Mouse (Mus musculus): ENCODE measurements around the gene Izumo1r.

Gene Izumo1r

DNA sequence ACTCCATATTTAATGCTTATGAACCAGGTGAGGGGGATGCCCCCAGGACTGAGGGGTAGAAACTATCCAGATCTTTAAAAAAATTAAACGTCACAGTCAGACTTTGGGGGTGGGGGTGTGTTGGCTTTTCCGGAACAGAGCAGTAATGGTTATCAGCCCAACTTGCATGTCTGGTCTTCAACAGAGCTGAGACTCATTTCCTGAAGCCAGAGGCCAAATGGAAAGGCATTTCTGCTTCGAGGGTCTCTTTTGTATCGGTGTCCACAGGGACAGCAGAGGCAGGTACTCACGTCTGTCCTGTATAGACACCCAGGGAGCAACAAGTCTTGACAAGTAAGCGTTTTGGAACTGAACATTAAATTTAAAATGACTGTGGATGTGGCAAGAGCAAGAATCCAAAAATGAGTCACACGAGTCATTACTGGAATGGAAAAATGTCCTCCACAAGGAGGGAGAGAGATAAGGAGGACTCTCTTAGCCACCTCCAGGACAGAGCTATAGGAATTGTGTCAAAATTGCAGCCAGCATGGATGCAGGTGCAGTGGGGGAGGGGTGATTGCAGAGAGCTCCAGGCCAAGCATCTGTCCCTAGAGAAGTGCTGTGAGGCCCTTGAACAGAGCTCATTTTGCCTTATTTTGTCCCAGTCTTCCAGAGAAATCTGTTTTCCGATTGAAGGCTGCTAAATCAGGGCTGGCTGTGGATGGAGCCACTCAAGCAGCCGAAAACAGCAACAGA, 1.2 kb upstream of the Izumo1r start:
- peak; percentile 66 for DNase-seq (ENCODE audit: low read depth, low spot score)

GRCm38 (mm10) chr9:14903006-14903405, 743 bp downstream of the Izumo1r start:
- peak; percentile 54 for DNase-seq (ENCODE audit: low read depth, low spot score)

- peak; percentile 71 for DNase-seq (ENCODE audit: low read depth, low spot score)
Measured at GRCm38 (mm10) chr9:14902416-14902815, 1.3 kb downstream of the Izumo1r start.

DNA sequence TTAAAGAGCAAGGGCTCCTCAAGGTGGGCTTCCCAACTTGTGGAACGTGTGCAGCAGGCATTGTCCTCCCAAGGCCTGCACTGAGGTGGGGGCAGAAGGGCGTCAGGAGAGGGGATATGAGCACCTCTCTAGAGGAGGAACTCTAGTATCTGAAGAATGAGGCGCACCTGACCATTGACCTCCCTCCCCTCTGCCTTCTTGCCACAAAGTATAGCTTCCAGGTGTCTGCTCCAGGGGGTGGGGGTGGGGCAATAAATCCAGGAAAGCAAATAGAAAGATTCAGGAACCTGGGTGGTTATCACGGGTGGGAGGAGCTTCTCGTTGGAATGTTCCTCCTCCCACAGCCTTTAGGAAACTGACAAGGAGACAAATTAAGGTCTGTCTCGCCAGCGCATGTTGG, 2.0 kb downstream of the Izumo1r start:
- peak; percentile 31 for DNase-seq (ENCODE audit: low read depth, low spot score)

- DNase-seq (ENCODE audit: low read depth, low spot score) = no peak
Measured at GRCm38 (mm10) chr9:14897102-14897501, 6.6 kb downstream of the Izumo1r start.

- DNase-seq (ENCODE audit: low read depth, low spot score) = peak; percentile 53
Measured at GRCm38 (mm10) chr9:14895237-14895835, 8.4 kb downstream of the Izumo1r start.

DNA sequence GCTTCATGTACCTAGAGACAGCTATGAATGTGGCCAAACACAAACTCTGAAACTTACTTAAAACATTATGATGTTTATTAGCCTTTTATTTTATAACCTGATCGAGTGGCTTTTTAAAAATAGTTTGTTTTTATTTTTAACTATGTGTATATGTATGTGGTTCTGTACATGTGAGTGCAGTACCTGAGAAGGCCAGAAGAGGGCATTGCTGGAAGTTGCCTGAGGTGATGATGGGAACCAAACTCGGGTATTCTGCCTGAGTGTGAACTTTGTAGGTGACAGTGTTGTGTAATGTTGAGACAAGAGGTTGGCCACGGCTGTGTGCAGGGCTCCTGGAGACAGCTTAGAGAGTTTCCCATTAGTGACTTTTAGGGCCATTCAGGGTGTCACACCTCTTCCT, 9.1 kb downstream of the Izumo1r start:
- peak; percentile 72 for DNase-seq (ENCODE audit: low read depth, low spot score)

- DNase-seq (ENCODE audit: low read depth, low spot score) = no peak
Measured at GRCm38 (mm10) chr9:14893388-14893787, 10.4 kb downstream of the Izumo1r start.

DNA sequence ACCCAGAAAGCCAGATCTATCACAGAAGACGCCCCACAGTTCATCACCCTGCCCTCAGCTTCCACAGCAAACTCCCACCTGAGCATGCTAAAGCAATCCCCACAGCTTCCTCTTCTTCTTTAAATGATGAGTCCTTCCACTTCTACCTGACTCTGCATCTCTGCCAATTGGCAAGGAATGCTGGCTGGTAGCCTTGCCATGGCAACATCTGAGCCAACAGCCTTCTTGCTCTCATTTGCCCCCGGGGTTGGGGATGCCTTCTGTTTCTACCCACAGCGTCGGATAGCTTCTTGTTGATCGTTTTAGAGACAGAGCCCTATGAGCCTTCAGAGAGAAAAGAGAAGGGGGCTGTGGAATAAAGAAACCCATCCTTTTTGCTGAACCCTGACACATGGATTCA, 11.9 kb downstream of the Izumo1r start:
- no peak for DNase-seq (ENCODE audit: low read depth, low spot score)

GRCm38 (mm10) chr9:14890699-14891098, 13.1 kb downstream of the Izumo1r start:
- no peak for DNase-seq (ENCODE audit: low read depth, low spot score)

DNA sequence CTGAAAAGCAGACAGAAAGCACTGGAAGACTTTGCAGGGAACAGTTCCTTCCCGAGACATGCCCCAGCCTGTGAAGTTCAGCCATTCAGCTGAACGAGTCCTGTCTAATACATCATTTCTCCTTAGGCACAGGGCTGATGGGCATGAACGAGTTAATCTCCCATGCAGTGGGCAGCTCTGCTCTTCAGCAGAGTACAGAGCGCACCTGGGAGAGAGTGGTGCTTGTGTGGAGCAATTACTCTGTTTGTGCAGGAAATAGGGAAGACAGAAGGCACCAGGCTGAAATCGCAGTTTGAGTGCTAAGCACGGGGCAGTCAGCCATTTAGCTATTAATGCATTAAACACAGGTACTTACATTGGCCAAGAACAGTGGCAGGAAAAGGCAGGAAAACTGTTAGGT, 15.1 kb downstream of the Izumo1r start:
- no peak for DNase-seq (ENCODE audit: low read depth, low spot score)

DNA sequence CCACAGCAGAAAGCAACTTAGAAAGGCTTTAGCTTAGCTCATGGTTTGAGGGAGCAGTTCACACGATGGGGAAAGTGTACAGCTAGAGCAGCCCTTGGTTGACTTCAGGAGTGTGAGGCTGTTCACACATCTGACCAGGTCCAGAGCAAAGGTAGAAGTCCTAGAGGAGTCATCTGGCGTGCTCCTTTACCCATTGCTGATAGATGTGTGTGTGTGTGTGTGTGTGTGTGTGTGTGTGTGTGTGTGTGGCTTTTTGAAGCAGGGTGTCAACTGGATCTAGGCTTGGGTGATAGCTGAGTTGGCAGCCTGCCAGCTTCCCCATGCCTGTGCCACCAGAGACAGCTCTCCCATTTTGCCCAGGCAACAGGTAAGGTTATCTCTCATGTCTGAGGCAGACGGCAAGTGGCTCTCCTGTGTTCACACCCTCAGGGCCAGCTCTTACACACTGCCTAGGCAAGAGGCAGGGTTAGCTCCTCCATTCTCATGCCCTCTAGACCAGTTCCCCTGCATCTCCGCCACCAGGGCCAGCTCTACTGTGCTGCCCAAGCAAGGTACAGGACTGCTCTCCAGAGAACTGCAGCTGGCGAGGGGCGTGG, 15.9 kb downstream of the Izumo1r start:
- peak; percentile 55 for DNase-seq (ENCODE audit: low read depth, low spot score)

GRCm38 (mm10) chr9:14885954-14886353, 17.8 kb downstream of the Izumo1r start:
- DNase-seq (ENCODE audit: low read depth, low spot score) = no peak

- peak; percentile 71 for DNase-seq (ENCODE audit: low read depth, low spot score)
Measured at GRCm38 (mm10) chr9:14885151-14885550, 18.6 kb downstream of the Izumo1r start.

DNA sequence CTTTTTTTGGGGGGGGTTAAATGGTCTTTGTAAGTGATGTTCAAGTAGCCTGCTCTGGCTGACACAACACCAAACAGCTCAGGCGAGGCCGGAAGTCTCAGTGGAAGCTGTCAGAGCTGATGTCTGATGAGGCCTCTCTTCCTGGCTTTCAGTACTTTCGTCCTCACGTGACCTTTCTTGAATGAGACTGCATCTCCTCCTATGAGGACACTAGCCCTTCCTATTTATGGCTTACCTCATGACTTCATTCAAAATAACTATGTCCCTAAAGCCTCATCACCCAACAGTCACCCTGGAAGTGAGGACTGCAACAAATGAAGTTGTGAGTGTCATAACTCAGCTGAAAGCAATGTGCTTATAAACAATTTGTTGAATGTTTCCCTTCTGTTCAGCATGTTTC, 19.1 kb downstream of the Izumo1r start:
- peak; percentile 81 for DNase-seq (ENCODE audit: low read depth, low spot score)

DNA sequence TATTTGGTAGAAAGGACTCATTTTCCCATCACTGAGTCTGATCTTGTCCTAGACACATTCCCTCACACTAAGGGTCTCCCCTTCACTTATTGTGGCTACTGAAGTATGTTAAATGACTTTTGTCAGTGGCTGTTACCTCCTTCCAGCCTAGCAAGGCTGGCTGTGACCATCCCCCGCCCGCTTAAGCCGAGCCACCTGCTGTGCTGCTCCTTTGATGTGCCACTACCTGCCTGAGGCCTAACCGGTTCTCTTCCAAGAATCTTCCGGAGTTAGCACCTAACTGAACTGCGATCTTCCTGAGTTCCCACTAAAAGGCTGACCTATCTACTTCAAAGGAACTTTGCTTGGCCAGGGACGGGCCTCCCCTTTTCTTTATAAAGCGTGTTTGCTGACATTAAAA, 27.2 kb downstream of the Izumo1r start:
- DNase-seq (ENCODE audit: low read depth, low spot score) = peak; percentile 50

DNA sequence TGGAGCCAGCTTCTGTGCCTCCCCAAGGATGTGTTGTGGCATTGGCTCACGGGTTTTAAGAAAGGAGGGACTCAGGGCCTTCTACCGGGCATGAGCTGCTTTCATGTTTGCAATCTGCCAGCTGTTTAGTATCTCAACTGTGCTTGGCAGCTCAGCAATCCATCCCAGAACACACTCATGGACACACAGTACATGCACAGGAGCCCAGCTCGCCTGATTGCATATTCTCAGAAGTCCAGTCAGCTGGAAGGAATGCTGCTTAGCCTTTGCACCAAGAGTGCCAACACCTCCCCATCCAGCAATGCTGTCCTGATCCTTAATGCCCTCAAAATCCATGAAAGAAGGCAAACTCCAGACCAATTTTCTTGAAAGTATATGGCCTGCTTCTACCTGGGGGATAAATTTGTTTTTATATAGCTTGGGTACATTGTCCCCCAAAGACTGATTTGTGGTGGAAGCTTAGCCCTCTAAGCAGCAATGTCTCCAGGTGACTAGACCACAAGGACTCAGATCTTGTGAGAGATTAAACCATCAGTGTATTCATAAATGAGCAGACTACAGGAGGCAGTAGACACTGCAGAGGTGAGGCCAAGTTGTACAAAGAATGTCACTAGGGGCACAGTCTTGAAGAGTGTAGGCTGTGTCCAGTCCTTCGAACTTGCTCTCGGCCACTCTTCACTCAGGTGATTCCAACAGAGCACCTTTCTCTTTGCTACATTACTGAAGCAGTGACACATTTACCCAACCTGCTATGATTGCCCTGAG, 27.8 kb downstream of the Izumo1r start:
- DNase-seq (ENCODE audit: low read depth, low spot score) = peak; percentile 55

DNA sequence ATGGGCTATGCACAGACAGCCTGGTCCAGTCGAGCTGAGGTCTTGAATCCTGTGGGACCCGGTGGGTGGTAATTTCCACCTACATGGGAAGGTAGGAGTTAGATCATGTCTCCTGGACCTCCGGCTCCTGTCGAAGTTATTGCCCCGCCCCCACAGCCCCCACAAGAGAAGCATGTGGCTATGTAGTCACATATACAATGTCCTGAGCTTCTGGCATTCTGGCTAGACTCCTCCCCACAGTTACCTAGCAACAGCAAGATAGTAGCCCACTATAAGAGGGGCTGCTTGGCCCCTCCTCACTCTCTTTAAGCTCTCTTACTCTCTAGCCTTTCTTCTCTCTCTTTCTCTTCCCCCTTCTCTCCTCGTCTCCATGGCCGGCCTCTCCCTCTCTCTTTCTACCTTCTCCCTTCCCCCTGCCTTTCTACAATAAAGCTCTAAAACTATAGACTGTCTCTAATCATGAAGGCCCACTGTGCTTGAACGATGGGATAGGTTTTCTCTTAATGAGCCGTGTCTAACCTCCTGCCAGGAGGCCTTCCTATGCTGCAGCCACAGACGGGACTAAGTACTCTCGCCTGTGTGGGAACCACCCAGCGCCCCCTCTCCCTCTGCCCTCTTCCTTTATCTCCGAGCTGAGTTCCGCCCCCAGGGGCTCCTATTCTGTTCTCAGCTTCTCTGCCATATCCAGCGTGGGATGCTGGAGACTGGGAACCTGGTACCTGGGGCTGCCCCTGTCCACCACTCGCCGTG, 31.4 kb downstream of the Izumo1r start:
- DNase-seq (ENCODE audit: low read depth, low spot score) = no peak

- DNase-seq (ENCODE audit: low read depth, low spot score) = no peak
Measured at GRCm38 (mm10) chr9:14871536-14871935, 32.2 kb downstream of the Izumo1r start.

DNA sequence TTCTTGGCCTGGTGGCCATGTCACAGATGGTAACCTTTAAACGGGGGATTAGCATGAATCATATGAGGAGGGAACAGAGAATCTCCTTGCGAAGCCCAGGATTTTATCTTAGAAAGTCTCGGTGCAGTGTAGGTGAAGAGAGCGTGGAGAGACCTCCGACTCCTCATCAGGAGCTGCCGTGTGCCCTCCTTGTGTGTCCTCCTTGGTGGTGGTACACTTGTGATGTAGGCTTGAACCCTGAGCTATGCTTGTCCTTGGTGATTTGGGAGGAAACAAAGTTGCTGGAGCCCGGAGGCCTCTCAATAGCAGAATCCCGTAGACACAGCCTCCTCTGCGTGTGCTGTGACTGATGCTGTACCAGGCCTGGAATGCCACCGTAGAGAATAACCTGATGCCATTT, 32.9 kb downstream of the Izumo1r start:
- no peak for DNase-seq (ENCODE audit: low read depth, low spot score)

DNA sequence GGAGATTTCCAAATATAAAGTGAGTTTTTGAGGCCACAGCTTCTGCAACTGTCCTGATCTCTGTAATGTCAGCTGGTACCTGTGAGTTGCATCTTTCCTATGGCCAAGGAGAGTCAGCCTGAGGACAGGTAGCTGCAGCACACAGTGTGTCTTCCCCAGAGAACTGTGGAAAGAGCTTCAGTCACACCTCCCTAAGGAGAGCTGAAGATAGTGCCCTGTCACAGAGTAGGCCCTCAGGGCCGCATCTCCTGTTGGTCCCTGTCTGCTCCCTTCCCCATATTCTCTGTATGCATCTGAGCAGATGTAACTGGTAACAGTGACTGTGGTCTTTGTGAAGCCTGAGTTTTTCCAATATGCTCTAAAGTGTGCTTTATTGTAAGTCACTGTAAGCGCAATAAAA, 33.4 kb downstream of the Izumo1r start:
- DNase-seq (ENCODE audit: low read depth, low spot score) = no peak

DNA sequence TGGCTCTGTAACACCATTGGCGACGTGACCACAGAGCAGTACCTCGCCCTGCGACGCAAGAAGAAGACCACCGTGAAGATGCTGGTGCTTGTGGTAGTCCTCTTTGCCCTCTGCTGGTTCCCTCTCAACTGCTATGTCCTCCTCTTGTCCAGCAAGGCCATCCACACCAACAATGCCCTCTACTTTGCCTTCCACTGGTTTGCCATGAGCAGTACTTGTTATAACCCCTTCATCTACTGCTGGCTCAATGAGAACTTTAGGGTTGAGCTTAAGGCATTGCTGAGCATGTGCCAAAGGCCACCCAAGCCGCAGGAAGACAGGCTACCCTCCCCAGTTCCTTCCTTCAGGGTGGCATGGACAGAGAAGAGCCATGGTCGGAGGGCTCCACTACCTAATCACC, 35.4 kb downstream of the Izumo1r start:
- DNase-seq (ENCODE audit: low read depth, low spot score) = no peak
